Mouse (Mus musculus) myocyte (in vitro differentiated cells): ENCODE measurements around the gene Rmi2. TPM values are rescaled to one million over a fixed set of nuclear protein-coding genes. Genes with fewer than 3 reads are reported as not detected.
"Not testable (repeated sequence)": the region's sequence is repeated elsewhere in the genome, so short reads cannot be mapped to it uniquely, and the experiment has no call there.

Source experiments
- H3K27me3 ChIP-seq: one replicate; pipeline ENCODE4 v1.6.1; 2011; ENCODE audit not compliant: control insufficient read depth, insufficient read depth, insufficient read length
- H3K36me3 ChIP-seq: one replicate; pipeline ENCODE4 v1.6.1; 2011; ENCODE audit not compliant: control insufficient read depth, insufficient read depth
- H3K4me2 ChIP-seq: one replicate; pipeline ENCODE4 v1.6.1; 2011; ENCODE audit warnings: low read depth, control low read depth
- H3K4me3 ChIP-seq: one replicate; pipeline ENCODE4 v1.5.1; 2011; ENCODE audit warnings: mild to moderate bottlenecking, control low read depth, moderate library complexity
- H3K79me2 ChIP-seq: one replicate; pipeline ENCODE4 v1.6.1; 2011; ENCODE audit not compliant: control insufficient read depth, insufficient read depth
- H3ac ChIP-seq: one replicate; pipeline ENCODE4 v1.6.1; 2011; ENCODE audit not compliant: control insufficient read depth, insufficient read length
- CEBPB ChIP-seq: IDR thresholded peaks from 2 replicates; pipeline ENCODE4 v1.6.1; 2011; ENCODE audit warnings: mild to moderate bottlenecking, moderate library complexity; ENCODE audit not compliant: poor library complexity, insufficient read depth, severe bottlenecking
- E2F4 ChIP-seq: IDR thresholded peaks from one replicate; pipeline ENCODE4 v1.6.1; 2011; ENCODE audit warnings: mild to moderate bottlenecking, control low read depth, moderate library complexity; ENCODE audit not compliant: insufficient read depth
- MAX ChIP-seq: IDR thresholded peaks from one replicate; pipeline ENCODE4 v1.6.1; 2011; ENCODE audit warnings: low read depth, mild to moderate bottlenecking, control low read depth
- MYOD1 ChIP-seq, 3 experiments: IDR thresholded peaks; one replicate each; pipeline ENCODE4 v1.6.1; 2011; ENCODE audit warnings: control low read depth in 2 of 3, low read depth in 2 of 3, mild to moderate bottlenecking in 2 of 3, moderate library complexity in 1 of 3; ENCODE audit not compliant: insufficient read length in 2 of 3, control insufficient read depth in 1 of 3
- MYOG ChIP-seq, 3 experiments: IDR thresholded peaks; one replicate each; pipeline ENCODE4 v1.6.1; 2011; ENCODE audit warnings: control low read depth in 2 of 3, low read depth in 2 of 3, mild to moderate bottlenecking in 2 of 3; ENCODE audit not compliant: insufficient read length in 2 of 3, control insufficient read depth in 1 of 3, insufficient read depth in 1 of 3
- POLR2A ChIP-seq: IDR thresholded peaks from one replicate; pipeline ENCODE4 v1.6.1; 2011; ENCODE audit warnings: low read depth, mild to moderate bottlenecking, control low read depth, moderate library complexity; ENCODE audit not compliant: insufficient read length
- POLR2AphosphoS2 ChIP-seq: IDR thresholded peaks from one replicate; pipeline ENCODE4 v1.6.1; 2011; ENCODE audit warnings: low read depth, control low read depth; ENCODE audit not compliant: insufficient read length
- REST ChIP-seq: IDR thresholded peaks from one replicate; pipeline ENCODE4 v1.6.1; 2011; ENCODE audit warnings: mild to moderate bottlenecking, control low read depth, moderate library complexity; ENCODE audit not compliant: insufficient read depth, insufficient read length
- SRF ChIP-seq: IDR thresholded peaks from one replicate; pipeline ENCODE4 v1.6.1; 2011; ENCODE audit warnings: low read depth; ENCODE audit not compliant: control insufficient read depth, insufficient read length
- TCF12 ChIP-seq: IDR thresholded peaks from one replicate; pipeline ENCODE4 v1.6.1; 2011; ENCODE audit warnings: mild to moderate bottlenecking, control low read depth; ENCODE audit not compliant: poor library complexity, insufficient read depth, severe bottlenecking
- TCF3 ChIP-seq: IDR thresholded peaks from one replicate; pipeline ENCODE4 v1.6.1; 2011; ENCODE audit warnings: low read depth, control low read depth; ENCODE audit not compliant: insufficient read length
- USF1 ChIP-seq: IDR thresholded peaks from one replicate; pipeline ENCODE4 v1.6.1; 2011; ENCODE audit warnings: low read depth, mild to moderate bottlenecking, control low read depth, moderate library complexity
- polyA plus RNA-seq: library from polyadenylated mRNA; unstranded; fragments of >200 nt; fragmentation: generic; extraction: Trizol; gene quantifications from one replicate; pipeline ENCODE4 v1.2.1, GENCODE M21; 2012; ENCODE audit warnings: missing spikeins

Rmi2 gene
- polyA plus RNA-seq, 1 experiment = 0.64 TPM

DNA sequence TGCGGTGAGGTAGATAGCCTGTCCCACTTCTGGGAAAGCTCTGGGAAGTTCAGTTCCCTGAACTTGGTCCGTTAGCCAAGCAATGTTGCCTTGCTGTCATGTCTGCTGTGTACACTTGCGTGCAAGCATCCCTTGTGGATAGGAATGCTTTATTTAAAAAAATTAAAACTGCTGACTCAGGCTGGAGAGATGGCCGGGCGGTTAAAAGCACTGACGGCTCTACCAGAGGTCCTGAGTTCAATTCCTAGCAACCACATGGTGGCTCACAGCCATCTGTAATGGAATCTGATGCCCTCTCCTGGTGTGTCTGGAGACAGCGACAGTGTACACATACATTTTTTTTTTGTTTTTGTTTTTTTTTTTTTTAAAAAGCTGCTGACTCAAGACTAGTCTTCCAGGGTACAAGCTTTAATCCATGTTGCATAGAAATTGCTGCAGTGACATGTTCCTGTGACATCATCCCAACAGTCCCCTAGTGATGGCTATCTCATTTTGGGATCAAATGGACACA, 47.3 kb upstream of the Rmi2 start:
- no peak overlapping the region for H3K4me2 ChIP-seq
- H3K79me2 ChIP-seq = peaks cover 5% of the 10 kb centered on the region
- H3K4me3 ChIP-seq = no peak overlapping the region
- H3ac ChIP-seq = no peak overlapping the region
- H3K27me3 ChIP-seq = no peaks in the 10 kb centered on the region
- no peaks in the 10 kb centered on the region for H3K36me3 ChIP-seq
- TF ChIP-seq MAX (no peak), REST (no peak), E2F4 (no peak), TCF3 (no peak), CEBPB (no peak), POLR2AphosphoS2 (no peak), SRF (no peak), MYOD1 (IDR thresholded peaks at IDR 0.05; ENCODE audit: control insufficient read depth in 1 of 3, insufficient read length in 2 of 3, low read depth in 2 of 3) (no peak)

DNA sequence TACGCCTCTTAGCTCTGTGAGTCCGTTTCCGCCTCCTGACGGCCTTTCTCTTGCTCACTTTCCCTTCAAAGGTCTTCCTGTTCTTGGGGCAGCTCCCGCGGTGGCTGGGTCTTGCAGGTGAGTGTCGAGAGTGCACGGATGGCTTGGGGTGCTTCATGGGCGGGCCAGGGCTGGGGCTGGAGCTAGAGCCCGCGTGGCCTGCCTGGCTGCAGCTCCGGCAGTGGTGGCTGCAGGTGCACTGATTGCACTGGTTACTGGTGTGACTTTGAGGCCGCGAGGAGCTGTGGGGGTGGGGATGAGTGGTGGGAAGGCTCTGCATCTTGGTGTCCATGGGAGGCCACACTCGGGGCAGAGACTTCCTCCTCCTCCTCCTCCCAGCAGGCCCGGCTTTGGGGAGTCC, 46.6 kb upstream of the Rmi2 start, which contains the start of gene Tnp2:
Tnp2 (minus strand) TSS at position 390 of the 400 bp plus-strand sequence.
- peaks cover 3% of the 10 kb centered on the region for H3K79me2 ChIP-seq
- H3K4me3 ChIP-seq = no peak within 1 kb of the TSS
- no peaks in the 10 kb centered on the region for H3K36me3 ChIP-seq
- H3ac ChIP-seq = no peak within 1 kb of the TSS
- TF ChIP-seq MYOD1 (IDR thresholded peaks at IDR 0.05; ENCODE audit: control insufficient read depth in 1 of 3, insufficient read length in 2 of 3, low read depth in 2 of 3) (no peak), MAX (no peak), TCF12 (no peak), CEBPB (no peak), MYOG (IDR thresholded peaks at IDR 0.05; ENCODE audit: control insufficient read depth in 1 of 3, insufficient read depth in 1 of 3, insufficient read length in 2 of 3, low read depth in 2 of 3) (no peak), SRF (no peak), REST (no peak), USF1 (no peak), POLR2A (no peak), TCF3 (no peak), POLR2AphosphoS2 (no peak), E2F4 (no peak)
- no peak within 1 kb of the TSS for H3K4me2 ChIP-seq
- no peaks in the 10 kb centered on the region for H3K27me3 ChIP-seq

DNA sequence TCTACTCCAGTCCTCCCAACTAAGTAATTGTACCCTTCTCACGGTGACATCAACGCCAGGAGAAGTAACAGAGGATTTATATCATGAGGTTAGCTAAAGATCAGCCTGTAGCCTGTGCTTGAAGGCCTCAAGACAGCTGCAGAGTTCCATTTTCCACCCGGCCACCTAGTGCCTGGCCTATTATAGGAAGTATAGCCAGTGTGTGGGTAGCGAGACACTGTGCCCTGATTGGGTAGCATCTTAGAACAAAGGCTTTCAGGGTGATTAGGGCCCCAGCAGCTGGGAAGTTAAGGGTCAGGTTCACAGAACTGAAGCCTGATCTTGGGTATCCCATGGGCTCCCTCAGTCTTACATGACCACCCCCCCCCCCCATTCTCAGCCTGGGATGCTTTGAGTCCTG, 46.0 kb upstream of the Rmi2 start:
- no peaks in the 10 kb centered on the region for H3K27me3 ChIP-seq
- no peaks in the 10 kb centered on the region for H3K79me2 ChIP-seq
- H3ac ChIP-seq = no peak overlapping the region
- H3K36me3 ChIP-seq = no peaks in the 10 kb centered on the region
- no peak overlapping the region for H3K4me3 ChIP-seq
- TF ChIP-seq MYOD1 (IDR thresholded peaks at IDR 0.05; ENCODE audit: control insufficient read depth in 1 of 3, insufficient read length in 2 of 3, low read depth in 2 of 3) (peak in 1 of 3 experiments; percentile 43), CEBPB (no peak)
- no peak overlapping the region for H3K4me2 ChIP-seq

DNA sequence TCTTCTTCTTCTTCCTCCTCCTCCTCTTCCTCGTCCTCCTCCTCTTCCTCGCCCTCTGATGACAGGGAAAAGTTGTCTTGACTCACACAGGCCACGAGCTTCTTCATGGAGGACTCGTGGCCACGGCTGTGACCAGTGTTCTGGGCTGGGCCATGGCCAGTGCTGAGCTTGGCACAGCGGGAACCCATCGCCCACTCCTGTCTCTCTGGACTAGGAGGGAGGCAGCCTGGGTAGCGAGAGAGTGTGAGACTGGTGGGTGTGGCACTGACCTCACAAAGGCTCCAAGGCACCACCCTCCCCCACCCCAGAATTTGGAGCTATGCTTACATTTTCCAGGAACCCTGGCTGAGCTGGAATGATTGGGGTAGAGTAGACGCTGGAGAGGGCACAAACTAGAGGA, 44.2 kb upstream of the Rmi2 start, which contains the start of gene Prm3:
Prm3 (minus strand) TSS at position 213 of the 400 bp plus-strand sequence.
- Histone ChIP-seq H3ac (no peak within 1 kb of the TSS), H3K36me3 (no peaks in the 10 kb centered on the region), H3K4me3 (no peak within 1 kb of the TSS), H3K27me3 (no peaks in the 10 kb centered on the region), H3K79me2 (no peaks in the 10 kb centered on the region), H3K4me2 (no peak within 1 kb of the TSS)
- TF ChIP-seq MYOG (IDR thresholded peaks at IDR 0.05; ENCODE audit: control insufficient read depth in 1 of 3, insufficient read depth in 1 of 3, insufficient read length in 2 of 3, low read depth in 2 of 3) = no peak
- no peak for TF ChIP-seq MYOD1 (IDR thresholded peaks at IDR 0.05; ENCODE audit: control insufficient read depth in 1 of 3, insufficient read length in 2 of 3, low read depth in 2 of 3)
- no peak for TF ChIP-seq TCF3
- no peak for TF ChIP-seq TCF12
- TF ChIP-seq SRF = no peak
- no peak for TF ChIP-seq REST
- no peak for TF ChIP-seq MAX
- TF ChIP-seq POLR2AphosphoS2 = no peak
- TF ChIP-seq POLR2A = no peak
- no peak for TF ChIP-seq USF1
- no peak for TF ChIP-seq CEBPB
- TF ChIP-seq E2F4 = no peak

DNA sequence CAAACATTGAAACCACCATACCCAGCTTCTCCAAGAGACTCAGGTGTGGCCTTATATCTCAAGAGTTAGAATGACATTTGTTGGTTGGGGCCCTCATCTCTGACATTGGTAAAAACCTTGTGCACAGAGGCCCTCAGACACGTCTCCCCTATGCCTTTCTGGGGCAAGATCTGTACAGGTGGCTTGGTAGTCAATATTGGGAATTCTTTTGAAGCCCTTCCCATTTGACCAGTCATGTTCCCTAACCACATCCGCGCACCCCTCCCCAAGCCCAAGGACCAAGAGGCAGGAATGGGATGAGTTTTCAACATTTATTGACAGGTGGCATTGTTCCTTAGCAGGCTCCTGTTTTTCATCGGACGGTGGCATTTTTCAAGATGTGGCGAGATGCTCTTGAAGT, 38.8 kb upstream of the Rmi2 start, which contains the start of gene Prm2:
Prm2 (minus strand) TSS at position 101 of the 400 bp plus-strand sequence.
- TF ChIP-seq REST (no peak), MAX (no peak)
- Histone ChIP-seq H3K36me3 (no peaks in the 10 kb centered on the region), H3K79me2 (no peaks in the 10 kb centered on the region), H3K4me3 (no peak within 1 kb of the TSS), H3K27me3 (no peaks in the 10 kb centered on the region), H3K4me2 (no peak within 1 kb of the TSS), H3ac (no peak within 1 kb of the TSS)

DNA sequence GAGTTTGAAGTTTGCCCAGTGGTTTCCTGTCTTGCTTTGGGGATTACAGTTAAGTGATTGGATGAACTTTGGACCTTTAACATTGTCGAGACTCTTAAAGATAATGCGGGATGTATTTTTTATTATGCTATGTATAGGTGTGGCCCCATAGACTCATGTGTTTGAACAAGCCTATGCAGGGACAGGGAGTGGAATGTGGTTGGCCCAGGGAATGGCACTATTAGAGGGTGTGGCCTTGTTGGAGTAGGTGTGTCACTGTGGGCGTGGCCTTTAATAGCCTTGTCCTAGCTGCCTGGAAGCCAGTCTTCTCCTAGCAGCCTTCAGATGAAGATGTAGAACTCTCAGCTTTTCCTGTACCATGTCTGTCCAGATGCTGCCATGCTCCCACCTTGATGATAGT, 32.4 kb upstream of the Rmi2 start:
- H3K79me2 ChIP-seq, H3K4me3 ChIP-seq, H3K4me2 ChIP-seq, H3ac ChIP-seq, H3K36me3 ChIP-seq, H3K27me3 ChIP-seq: not testable (repeated sequence)
